Mouse (Mus musculus) ES-E14 (cell line): Measurements from ENCODE around the gene Sh3bp4. TPM values are rescaled to one million over a fixed set of nuclear protein-coding genes. Genes with fewer than 3 reads are reported as not detected.

Experiments used
- DNase-seq: peaks from one replicate; pipeline ENCODE4 v3.0.0-alpha.2; 2013; ENCODE audit warnings: low read depth, low spot score
- H3K27ac ChIP-seq: 2 replicates; pipeline ENCODE4 v1.5.1; 2012; ENCODE audit warnings: low read depth, mild to moderate bottlenecking, low read length, moderate library complexity, mixed read lengths; ENCODE audit not compliant: poor library complexity, insufficient read depth, severe bottlenecking
- H3K36me3 ChIP-seq: 2 replicates; pipeline ENCODE4 v1.6.1; 2012; ENCODE audit warnings: mild to moderate bottlenecking, low read length, moderate library complexity, mixed read lengths; ENCODE audit not compliant: control insufficient read depth, poor library complexity, insufficient read depth, severe bottlenecking
- H3K4me1 ChIP-seq, 2 experiments: fragments of 150-350 bp in 1 of 2; sonication (generic) in 1 of 2; 2 replicates each; pipeline ENCODE4 v1.6.1; 2012; ENCODE audit warnings: low read length in 2 of 2, mild to moderate bottlenecking in 1 of 2, mixed read lengths in 1 of 2; ENCODE audit not compliant: control insufficient read depth in 2 of 2, insufficient read depth in 2 of 2, poor library complexity in 1 of 2
- H3K4me3 ChIP-seq, 2 experiments: fragments of 150-350 bp in 1 of 2; sonication (generic) in 1 of 2; 2 replicates each; pipeline ENCODE4 v1.5.1; 2012; ENCODE audit warnings: low read length in 2 of 2, low read depth in 1 of 2, mild to moderate bottlenecking in 1 of 2, mixed read lengths in 1 of 2; ENCODE audit not compliant: insufficient read depth in 1 of 2, poor library complexity in 1 of 2, severe bottlenecking in 1 of 2
- H3K9ac ChIP-seq: 2 replicates; pipeline ENCODE4 v1.6.1; 2012; ENCODE audit warnings: low read depth, mild to moderate bottlenecking, low read length, mixed read lengths; ENCODE audit not compliant: poor library complexity, insufficient read depth, severe bottlenecking
- H3K9me3 ChIP-seq: fragments of 150-350 bp; sonication (generic); 2 replicates; pipeline ENCODE4 v1.6.1; 2012; ENCODE audit warnings: low read depth, mild to moderate bottlenecking, low read length; ENCODE audit not compliant: control insufficient read depth, insufficient read depth
- CHD2 ChIP-seq: IDR thresholded peaks from 2 replicates; pipeline ENCODE4 v1.6.1; 2014; ENCODE audit warnings: mild to moderate bottlenecking, low read depth, low read length, inconsistent platforms
- HCFC1 ChIP-seq: IDR thresholded peaks from 2 replicates; pipeline ENCODE4 v1.6.1; 2012; ENCODE audit warnings: low read length, inconsistent platforms, borderline replicate concordance; ENCODE audit not compliant: insufficient read depth
- MAFK ChIP-seq: IDR thresholded peaks from 2 replicates; pipeline ENCODE4 v1.6.1; 2014; ENCODE audit warnings: mild to moderate bottlenecking, low read depth, low read length, inconsistent platforms; ENCODE audit not compliant: insufficient read depth
- ZC3H11A ChIP-seq: IDR thresholded peaks from 2 replicates; pipeline ENCODE4 v1.6.1; 2012; ENCODE audit warnings: low read depth, mild to moderate bottlenecking, inconsistent platforms, low read length, borderline replicate concordance
- ZNF384 ChIP-seq: IDR thresholded peaks from 2 replicates; pipeline ENCODE4 v1.6.1; 2012; ENCODE audit warnings: low read depth, low read length, inconsistent platforms
- in situ Hi-C, 2 experiments: fragments of 600-800 bp; cut with MboI; formaldehyde crosslinking; loops; one replicate each; pipeline ENCODE4 v1.15.1; 2025; ENCODE audit warnings: low sequenced_read_pairs in 2 of 2, inconsistent platforms in 1 of 2; ENCODE audit not compliant: unreplicated experiment in 2 of 2
- total RNA-seq: library from RNA; depleted of rRNA; stranded (reverse); fragments of 300-350 nt; gene quantifications from 2 replicates; pipeline ENCODE4 v1.2.3, GENCODE M21; 2012

Gene Sh3bp4
- total RNA-seq, 1 experiment = 12.0 TPM

- Histone ChIP-seq H3K9ac (0 out of 2 replicates have a peak overlapping the region, but pooled peaks have one; percentile 15), H3K9me3 (no peaks in the 10 kb centered on the region), H3K36me3 (no peaks in the 10 kb centered on the region), H3K4me3 (no peak overlapping the region), H3K27ac (no peak overlapping the region), H3K4me1 (peaks cover 7 to 24% of the 10 kb centered on the region in 2 experiments; a peak in 2 of 4 replicates)
- TF ChIP-seq ZC3H11A = no peak
- TF ChIP-seq HCFC1 = no peak
- 0 out of 2 replicates have a peak, but pooled peaks have one; percentile 18 for TF ChIP-seq MAFK
- in situ Hi-C loops = no loop called here
- DNase-seq = peak; percentile 47
Observed at GRCm38 (mm10) chr1:89109767-89110166, 39.6 kb downstream of the Sh3bp4 start.

DNA sequence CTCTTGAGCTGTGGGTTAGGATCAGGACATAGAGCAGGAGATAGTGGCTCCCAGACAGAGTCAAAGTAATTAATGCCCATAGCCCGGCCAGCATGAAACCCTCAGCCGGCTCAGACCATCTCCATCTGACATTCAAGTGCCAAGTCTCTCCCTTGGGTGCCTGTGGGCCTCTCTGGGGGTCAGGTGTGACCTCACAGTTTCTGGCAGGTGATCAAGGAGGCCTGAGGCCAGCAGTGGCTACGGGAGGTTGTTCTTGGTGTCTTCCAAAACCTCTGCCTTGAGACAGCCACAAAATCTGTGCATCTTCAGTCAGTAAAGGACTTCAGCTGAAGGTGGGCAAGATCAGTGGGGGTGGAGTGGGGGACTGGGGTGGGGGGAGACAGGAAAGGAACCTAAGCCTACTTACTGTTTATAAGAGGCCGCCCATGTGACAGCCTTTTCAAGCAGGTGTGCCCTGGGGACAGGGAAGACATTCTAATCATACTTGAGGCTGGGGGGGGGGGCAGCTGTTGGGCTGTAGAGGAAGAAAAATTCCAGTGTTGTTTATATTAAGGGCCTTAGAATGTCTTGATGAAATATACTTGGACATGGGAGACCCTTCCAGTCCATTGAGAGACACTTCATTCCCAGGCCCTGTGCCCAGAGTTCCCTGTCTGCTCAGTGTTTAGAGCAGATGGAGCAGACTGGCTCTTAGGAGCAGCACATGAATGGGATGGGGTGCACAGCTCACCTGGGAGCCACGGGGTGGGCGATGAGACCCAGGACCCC is 40.7 kb downstream of the Sh3bp4 start:
- no peak for TF ChIP-seq ZC3H11A
- no peak for TF ChIP-seq ZNF384
- no peak for TF ChIP-seq HCFC1
- TF ChIP-seq CHD2 = no peak
- no peak for TF ChIP-seq MAFK
- H3K9ac ChIP-seq = no peak overlapping the region
- in situ Hi-C loops = no loop called here
- no peaks in the 10 kb centered on the region for H3K36me3 ChIP-seq
- H3K9me3 ChIP-seq = no peaks in the 10 kb centered on the region
- H3K27ac ChIP-seq = no peak overlapping the region
- peaks cover 7 to 27% of the 10 kb centered on the region in 2 experiments; a peak in 2 of 4 replicates for H3K4me1 ChIP-seq
- no peak overlapping the region for H3K4me3 ChIP-seq
- no peak for DNase-seq

DNA sequence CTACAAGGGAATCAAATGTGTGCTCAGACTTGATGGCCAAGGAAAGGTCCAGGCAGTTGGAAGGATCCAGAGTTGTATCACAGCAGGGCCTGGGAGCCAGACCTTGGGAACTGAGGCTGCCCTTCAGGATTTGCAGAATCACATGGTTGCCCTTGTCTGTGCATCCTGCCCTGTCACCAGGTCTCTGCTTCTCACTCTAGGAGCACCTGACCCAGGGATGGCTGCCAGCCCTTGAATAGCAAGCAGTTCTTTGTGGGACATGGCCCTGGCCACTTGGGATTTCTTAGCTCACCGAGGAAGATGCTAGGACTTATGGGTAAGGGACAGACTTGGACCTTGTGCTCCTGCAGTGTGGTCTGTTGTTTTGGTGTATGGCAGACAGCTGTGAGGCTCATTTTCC is 42.3 kb downstream of the Sh3bp4 start:
- H3K27ac ChIP-seq = no peak overlapping the region
- no peaks in the 10 kb centered on the region for H3K9me3 ChIP-seq
- H3K4me3 ChIP-seq = no peak overlapping the region
- in situ Hi-C loops = no loop called here
- H3K9ac ChIP-seq = no peak overlapping the region
- H3K4me1 ChIP-seq = peaks cover 7 to 26% of the 10 kb centered on the region in 2 experiments; a peak in 2 of 4 replicates
- TF ChIP-seq ZNF384 (no peak), CHD2 (no peak), MAFK (no peak), ZC3H11A (no peak), HCFC1 (no peak)
- H3K36me3 ChIP-seq = no peaks in the 10 kb centered on the region
- DNase-seq = no peak

GRCm38 (mm10) chr1:89113731-89114130 is 43.5 kb downstream of the Sh3bp4 start:
- H3K4me1 ChIP-seq = peaks cover 4 to 16% of the 10 kb centered on the region in 2 experiments; a peak in 2 of 4 replicates
- in situ Hi-C loops = no loop called here
- TF ChIP-seq ZC3H11A (no peak), HCFC1 (no peak), CHD2 (no peak), MAFK (no peak), ZNF384 (no peak)
- no peak overlapping the region for H3K4me3 ChIP-seq
- no peak overlapping the region for H3K9ac ChIP-seq
- H3K9me3 ChIP-seq = no peaks in the 10 kb centered on the region
- no peak for DNase-seq
- H3K27ac ChIP-seq = no peak overlapping the region
- H3K36me3 ChIP-seq = no peaks in the 10 kb centered on the region

GRCm38 (mm10) chr1:89117062-89117461 is 46.8 kb downstream of the Sh3bp4 start:
- Histone ChIP-seq H3K4me3 (no peak overlapping the region), H3K4me1 (peaks cover 0 to 3% of the 10 kb centered on the region in 2 experiments; a peak in 1 of 4 replicates), H3K36me3 (no peaks in the 10 kb centered on the region; the same call in 1 of the 2 replicates), H3K9ac (no peak overlapping the region), H3K27ac (no peak overlapping the region), H3K9me3 (no peaks in the 10 kb centered on the region)
- no peak for DNase-seq
- TF ChIP-seq MAFK (no peak), ZC3H11A (no peak), ZNF384 (no peak), CHD2 (no peak), HCFC1 (no peak)
- in situ Hi-C loops = no loop called here
